ENCODE assay signal across 19 mouse cellular contexts in genomic region chr10:28596897-28597296, GRCm38 (mm10).
DNase-seq lines count a peak whose midpoint lies in the region; ATAC-seq and TF ChIP-seq lines count a peak whose summit lies in the region.
"Had no signal": no experiment of that assay in that cellular context is flagged by ENCODE, and none has a peak within 500 bp of the region (broad histone marks: within the 10 kb centered on the region; RNA-seq: fewer than 3 reads in every experiment).

No protein-coding gene starts in this region.

- no peaks in the 10 kb centered on the region for H3K79me2 ChIP-seq in heart, adult 2 months (replicated peaks; ENCODE audit: control insufficient read depth, insufficient read depth, low read length)

- 12% methylated on average over 3 of the region's 3 CpGs for WGBS in thymus, adult 2 months
- 92% methylated on average over 3 of the region's 3 CpGs for WGBS in forebrain, embryonic 16.5 days
- 96% methylated on average over 3 of the region's 3 CpGs for WGBS in heart, adult 2 months

- H3K27me3 ChIP-seq in thymus, adult 2 months (ENCODE audit: control insufficient read depth, insufficient read depth, low read length): no peaks in the 10 kb centered on the region
- H3K27me3 ChIP-seq in forebrain, embryonic 16.5 days (replicated peaks; ENCODE audit: control insufficient read depth, insufficient read depth, low read length): no peaks in the 10 kb centered on the region
- H3K27me3 ChIP-seq in heart, adult 2 months (ENCODE audit: control insufficient read depth, insufficient read depth, low read length): no peaks in the 10 kb centered on the region
- H3K27me3 ChIP-seq: forebrain, embryonic 13.5 days; heart, embryonic 13.5 days; hindbrain, embryonic 15.5 days had no signal

- no peak for TF ChIP-seq EP300 in heart, adult 2 months (IDR thresholded peaks at IDR 0.05; ENCODE audit: insufficient read depth, low read depth, low read length)

- intact Hi-C loops in heart, adult 2 months (cut with DNase I): no loop called here

- no peaks in the 10 kb centered on the region for H3K9me3 ChIP-seq in forebrain, embryonic 16.5 days (ENCODE audit: control insufficient read depth, low read length)
- H3K9me3 ChIP-seq: embryonic facial prominence, embryonic 10.5 days; forebrain, embryonic 13.5 days; heart, embryonic 13.5 days; hindbrain, embryonic 15.5 days had no signal

- no peak for TF ChIP-seq CTCF in thymus, adult 2 months (IDR thresholded peaks at IDR 0.05; ENCODE audit: borderline replicate concordance, control insufficient read depth, extremely low read depth, insufficient read depth, low read length, poor library complexity)
- TF ChIP-seq CTCF in heart, adult 2 months (IDR thresholded peaks at IDR 0.05): no peak

- H3K4me3 ChIP-seq in thymus, adult 2 months (ENCODE audit: control insufficient read depth, insufficient read depth, low read length): no peak overlapping the region
- H3K4me3 ChIP-seq in forebrain, embryonic 16.5 days (replicated peaks; ENCODE audit: low read length): no peak overlapping the region
- no peak overlapping the region for H3K4me3 ChIP-seq in heart, adult 2 months
- H3K4me3 ChIP-seq: embryonic facial prominence, embryonic 10.5 days; forebrain, embryonic 13.5 days; gastrocnemius, adult 2 months; heart, embryonic 13.5 days; hindbrain, embryonic 15.5 days had no signal

- no peaks in the 10 kb centered on the region for H3K36me3 ChIP-seq in thymus, adult 2 months (ENCODE audit: control insufficient read depth, insufficient read depth, low read length)
- no peaks in the 10 kb centered on the region for H3K36me3 ChIP-seq in forebrain, embryonic 16.5 days (ENCODE audit: control insufficient read depth, insufficient read depth)
- H3K36me3 ChIP-seq in heart, adult 2 months (ENCODE audit: control insufficient read depth, insufficient read depth, low read length): no peaks in the 10 kb centered on the region
- H3K36me3 ChIP-seq: hindbrain, embryonic 15.5 days had no signal

- peak; percentile 49 for DNase-seq in T-cell, adult 2 months (ENCODE audit: low spot score)
- DNase-seq in thymus, adult 2 months: peak; percentile 61
- DNase-seq in thymus, postnatal 25 days: peak; percentile 70
- DNase-seq in right cerebral cortex, adult 18-20 months: no peak
- no peak for DNase-seq in heart, adult 2 months
- DNase-seq: adrenal gland, adult 8-10 months; adrenal gland, postnatal 36 days; cerebellum, adult 2 months; cerebellum, postnatal 10 days; gastrocnemius, adult 2 months; gastrocnemius, postnatal 25 days; heart, postnatal 36 days had no signal

- H3K4me1 ChIP-seq in thymus, adult 2 months (replicated peaks; ENCODE audit: control insufficient read depth, insufficient read depth, low read length): peaks cover 13% of the 10 kb centered on the region
- no peaks in the 10 kb centered on the region for H3K4me1 ChIP-seq in forebrain, embryonic 16.5 days (replicated peaks; ENCODE audit: control insufficient read depth, insufficient read depth, low read length)
- H3K4me1 ChIP-seq in heart, adult 2 months (ENCODE audit: control insufficient read depth, insufficient read depth, low read length): no peaks in the 10 kb centered on the region
- H3K4me1 ChIP-seq: embryonic facial prominence, embryonic 10.5 days; forebrain, embryonic 13.5 days; hindbrain, embryonic 15.5 days had no signal

- no peak overlapping the region for H3K9ac ChIP-seq in forebrain, embryonic 16.5 days (replicated peaks; ENCODE audit: low read depth, low read length)
- no peak overlapping the region for H3K9ac ChIP-seq in heart, adult 2 months (ENCODE audit: low read depth, low read length)
- H3K9ac ChIP-seq: forebrain, embryonic 13.5 days; heart, embryonic 13.5 days; hindbrain, embryonic 15.5 days had no signal

- TF ChIP-seq POLR2A in thymus, adult 2 months (IDR thresholded peaks at IDR 0.05; ENCODE audit: control insufficient read depth, extremely low read depth, insufficient read depth, low read length, poor library complexity): no peak
- TF ChIP-seq POLR2A in heart, adult 2 months (IDR thresholded peaks at IDR 0.05; ENCODE audit: insufficient read depth, low read depth, low read length): no peak

- no peak overlapping the region; the same call in 1 of the 2 replicates for H3K27ac ChIP-seq in thymus, adult 2 months (ENCODE audit: control insufficient read depth, insufficient read depth, low read length)
- no peak overlapping the region for H3K27ac ChIP-seq in forebrain, embryonic 16.5 days (ENCODE audit: low read length)
- H3K27ac ChIP-seq in heart, adult 2 months: no peak overlapping the region
- H3K27ac ChIP-seq: embryonic facial prominence, embryonic 10.5 days; forebrain, embryonic 13.5 days; gastrocnemius, adult 2 months; heart, embryonic 13.5 days; hindbrain, embryonic 15.5 days had no signal

- no peak for ATAC-seq in forebrain, embryonic 16.5 days
- ATAC-seq: activated CD4-positive, CD25-positive, alpha-beta regulatory T cell, adult 4 months; CD4-positive, CD25-positive, alpha-beta regulatory T cell, adult 4 months; forebrain, embryonic 13.5 days had no signal

- H3K4me2 ChIP-seq in forebrain, embryonic 16.5 days (ENCODE audit: low read length): no peak overlapping the region
- H3K4me2 ChIP-seq: forebrain, embryonic 13.5 days; heart, embryonic 13.5 days; hindbrain, embryonic 15.5 days had no signal

Comparison
In these comparisons a context has a peak if more than half of its experiments do, and no peak if none do; other contexts are left out.
1. DNase-seq: peak in T-cell, adult 2 months (single experiment), thymus, adult 2 months (single experiment) and thymus, postnatal 25 days (single experiment); none in right cerebral cortex, adult 18-20 months (single experiment) and heart, adult 2 months (0 of 2).